Mouse (Mus musculus) kidney, postnatal 10 days (tissue): ENCODE data around the gene 2900026A02Rik.
"Not testable (repeated sequence)": the region's sequence is repeated elsewhere in the genome, so short reads cannot be mapped to it uniquely, and the experiment has no call there.

Experiments
- DNase-seq: peaks from one replicate; pipeline ENCODE4 v3.0.0; 2021; ENCODE audit warnings: mixed read lengths

The 2900026A02Rik gene

GRCm38 (mm10) chr5:113119291-113119690, 101.7 kb downstream of the 2900026A02Rik start:
- DNase-seq: no peak

DNA sequence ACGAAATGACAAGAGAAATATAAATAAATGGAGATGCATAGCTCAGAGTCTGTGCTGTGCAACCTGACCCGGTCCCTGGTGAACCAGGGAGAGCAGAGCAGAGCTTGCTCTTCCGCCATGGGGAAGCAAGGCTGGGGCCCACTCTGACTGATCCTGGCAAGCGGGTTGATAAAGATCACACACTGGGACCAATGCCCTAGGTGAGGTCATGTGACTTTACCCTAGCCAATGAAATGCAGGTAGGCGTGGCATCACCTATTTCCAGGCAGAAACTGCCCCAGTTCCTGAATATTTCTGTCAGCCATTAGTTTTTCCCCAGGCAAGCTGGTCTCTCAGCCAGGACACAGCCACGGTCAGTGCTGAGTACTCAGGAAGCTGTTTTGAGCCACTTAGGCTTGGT, 102.3 kb downstream of the 2900026A02Rik start:
- no peak for DNase-seq

DNA sequence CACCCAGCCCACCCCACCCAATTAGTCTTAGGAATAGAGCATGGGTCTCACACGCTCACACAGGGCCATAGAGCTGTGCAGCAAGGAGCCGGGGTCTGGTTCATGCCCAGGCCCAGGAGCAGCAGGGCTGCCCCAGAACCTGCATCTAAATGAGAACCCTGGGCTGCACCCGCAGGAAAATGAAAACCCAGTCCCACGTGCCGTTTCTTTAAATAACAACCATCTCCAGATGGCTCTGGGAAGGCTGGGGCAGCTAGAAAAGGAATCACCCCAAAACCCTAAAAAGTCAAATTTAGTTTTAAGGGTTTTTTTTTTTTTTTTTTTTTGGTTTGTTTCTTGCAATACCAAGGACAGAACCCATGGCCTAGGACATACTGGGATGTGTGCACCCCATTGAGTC, 103.7 kb downstream of the 2900026A02Rik start:
- DNase-seq: no peak

DNA sequence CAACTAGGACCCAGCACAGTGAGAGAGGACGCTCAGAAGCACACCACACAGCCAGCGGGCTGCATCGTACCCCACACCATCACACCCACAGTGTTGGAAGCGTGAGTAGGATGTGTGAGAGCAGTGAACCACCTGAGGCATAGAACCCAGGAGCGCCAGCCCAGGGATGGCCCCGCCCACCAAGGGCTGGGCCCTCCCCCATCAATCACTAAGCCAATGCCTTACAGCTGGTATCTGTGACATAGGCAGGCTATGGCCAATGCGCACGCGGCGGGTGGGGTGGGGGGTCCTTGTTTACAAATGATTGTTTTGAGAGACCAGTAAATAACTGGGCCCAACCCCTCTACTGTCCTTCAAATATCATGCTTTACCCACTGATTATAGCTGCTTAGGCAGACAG, 105.1 kb downstream of the 2900026A02Rik start:
- DNase-seq: no peak

- no peak for DNase-seq
Measured at GRCm38 (mm10) chr5:113114264-113115225, 106.5 kb downstream of the 2900026A02Rik start.

- no peak for DNase-seq
Measured at GRCm38 (mm10) chr5:113113120-113113519, 107.9 kb downstream of the 2900026A02Rik start.

GRCm38 (mm10) chr5:113111336-113111735, 109.7 kb downstream of the 2900026A02Rik start:
- no peak for DNase-seq

DNA sequence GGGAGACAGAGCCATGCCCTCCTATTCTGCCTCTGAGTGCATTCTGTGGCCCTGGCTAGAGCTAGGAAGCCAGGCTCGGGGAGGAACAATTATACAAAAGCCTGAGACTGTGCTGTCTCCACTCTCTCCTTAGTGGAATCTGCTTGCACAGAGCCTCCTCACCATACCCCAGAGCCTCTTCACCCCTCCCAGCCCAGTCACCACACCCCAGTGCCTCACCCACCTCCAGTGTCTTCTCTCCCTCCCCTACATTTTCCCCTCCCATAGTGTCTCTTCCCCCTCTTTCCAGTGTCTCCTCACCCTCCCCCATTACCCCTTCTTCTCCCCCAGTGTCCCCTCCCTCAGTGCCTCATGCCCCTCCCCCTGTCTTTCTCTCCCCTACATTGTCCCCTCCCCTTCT, 110.1 kb downstream of the 2900026A02Rik start:
- DNase-seq: no peak

DNA sequence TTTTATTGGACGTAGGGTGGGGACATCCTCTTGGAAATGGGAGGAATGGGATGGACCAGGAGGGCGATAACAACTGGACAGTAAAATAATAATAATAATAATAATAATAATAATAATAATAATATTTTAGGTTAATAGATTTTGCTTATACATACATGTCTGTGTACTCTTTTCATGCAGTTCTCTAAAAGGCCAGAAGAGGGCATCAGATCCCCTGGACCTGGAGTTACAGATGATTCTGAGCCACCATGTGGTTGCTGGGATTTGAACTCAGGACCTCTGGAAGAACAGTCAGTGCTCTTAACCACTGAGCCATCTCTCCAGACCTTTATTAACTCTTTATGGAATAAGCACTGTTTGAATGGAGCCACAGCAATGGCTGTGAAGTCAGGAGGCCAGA, 111.4 kb downstream of the 2900026A02Rik start:
- not testable (repeated sequence) for DNase-seq

- DNase-seq: no peak
Measured at GRCm38 (mm10) chr5:113108165-113108764, 112.8 kb downstream of the 2900026A02Rik start.

DNA sequence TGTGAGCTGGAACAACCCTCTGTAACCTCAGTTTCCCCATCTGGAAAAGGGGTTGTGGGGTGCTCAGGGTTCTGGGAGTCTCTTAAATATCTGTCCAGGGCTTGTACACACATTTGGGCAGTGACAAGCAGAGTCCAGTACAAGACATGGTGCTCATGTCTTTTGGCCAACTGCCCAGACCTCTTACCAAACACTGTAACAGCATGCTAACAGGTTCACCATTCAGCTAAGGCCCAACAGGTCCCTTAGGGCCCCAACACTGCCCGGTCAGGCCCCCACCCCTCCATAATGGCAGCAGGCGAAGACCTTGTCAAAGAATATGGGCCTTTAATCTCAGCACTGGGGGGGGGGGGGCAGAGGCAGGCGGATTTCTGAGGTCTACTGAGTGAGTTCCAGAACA, 113.3 kb downstream of the 2900026A02Rik start:
- no peak for DNase-seq

- DNase-seq: no peak
Measured at GRCm38 (mm10) chr5:113106594-113106993, 114.4 kb downstream of the 2900026A02Rik start.

DNA sequence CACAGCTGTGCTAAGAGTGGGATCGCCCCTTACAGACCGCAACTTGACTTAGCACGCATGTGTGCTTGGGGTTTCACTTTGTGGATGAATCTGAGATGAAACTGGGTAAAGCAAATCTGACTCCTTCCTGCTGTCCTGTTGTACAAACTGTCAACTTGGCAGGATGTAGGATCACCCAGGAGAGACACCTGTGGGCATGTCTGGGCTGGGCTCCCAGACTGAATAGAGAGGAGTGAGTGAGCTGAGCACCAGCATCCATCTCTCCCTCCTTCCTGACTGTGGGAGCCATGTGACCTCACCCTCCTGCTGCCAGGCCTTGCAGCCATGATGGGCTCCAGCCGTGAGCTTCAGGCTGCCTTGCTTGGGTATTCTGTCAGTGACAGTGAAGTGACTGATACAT, 115.6 kb downstream of the 2900026A02Rik start:
- no peak for DNase-seq

DNA sequence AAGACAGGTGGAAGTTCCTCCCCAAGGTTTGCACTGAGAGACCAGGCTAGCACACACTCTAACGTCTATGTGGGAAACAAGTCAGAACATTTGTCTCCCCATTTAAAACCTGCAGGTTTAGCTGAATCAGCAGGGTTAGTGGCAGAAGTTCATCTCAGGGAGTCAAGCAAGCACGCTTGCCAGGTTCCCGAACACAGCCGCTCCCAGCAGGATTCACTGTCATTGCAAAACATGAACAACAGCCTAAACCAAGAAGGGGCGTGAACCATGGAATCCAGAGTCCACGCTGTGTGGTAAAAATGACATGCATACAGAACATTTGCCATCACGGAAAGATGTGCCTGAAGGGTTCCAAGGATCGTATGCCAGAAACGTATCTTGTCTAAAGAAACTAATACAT, 116.0 kb downstream of the 2900026A02Rik start:
- DNase-seq: no peak

GRCm38 (mm10) chr5:113102455-113102854, 118.6 kb downstream of the 2900026A02Rik start:
- no peak for DNase-seq

GRCm38 (mm10) chr5:113101457-113101856, 119.6 kb downstream of the 2900026A02Rik start:
- DNase-seq: no peak

- no peak for DNase-seq
Measured at GRCm38 (mm10) chr5:113100422-113100821, 120.6 kb downstream of the 2900026A02Rik start.

DNA sequence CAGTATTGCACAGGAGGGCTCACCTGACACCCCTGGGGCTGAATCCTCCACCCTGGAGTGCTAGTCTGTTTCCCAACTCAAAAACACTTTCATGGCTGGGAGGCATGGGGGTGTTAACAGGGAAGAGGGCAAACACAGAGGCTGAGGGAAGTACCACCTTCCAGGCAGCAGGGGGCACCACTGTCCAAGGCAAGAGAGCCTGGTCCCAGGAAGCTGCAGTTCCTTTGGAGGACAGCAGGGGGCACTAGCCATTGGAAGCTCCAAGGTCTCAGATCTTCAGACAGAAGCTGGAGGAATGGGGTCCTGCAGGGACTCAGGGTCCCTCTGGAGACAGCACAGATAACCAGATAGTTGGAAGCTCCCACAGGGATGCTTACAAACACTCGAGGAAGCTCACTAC, 121.5 kb downstream of the 2900026A02Rik start:
- DNase-seq: peak; percentile 95

- DNase-seq: no peak
Measured at GRCm38 (mm10) chr5:113097551-113097950, 123.5 kb downstream of the 2900026A02Rik start.

GRCm38 (mm10) chr5:113095456-113095855, 125.6 kb downstream of the 2900026A02Rik start:
- DNase-seq: no peak

DNA sequence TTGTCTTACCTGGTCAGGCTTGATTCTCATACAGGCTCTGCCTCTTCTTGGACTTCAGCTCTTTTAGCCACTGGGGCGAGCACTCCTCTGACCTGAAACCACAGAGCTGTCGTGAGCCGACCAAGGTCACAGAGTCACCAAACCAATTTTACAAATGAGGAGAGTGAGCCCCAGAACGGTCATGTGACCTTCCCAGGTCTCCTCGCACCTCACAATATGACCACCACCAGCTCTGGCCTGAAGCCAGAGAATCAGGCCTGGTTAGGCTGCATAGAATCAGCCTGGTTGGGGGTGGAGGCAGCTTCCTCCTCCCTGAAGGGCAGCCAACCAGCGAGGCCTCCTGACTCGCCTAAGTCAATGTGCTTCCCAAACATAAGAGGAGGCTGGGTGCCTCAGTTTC, 128.6 kb downstream of the 2900026A02Rik start:
- peak; percentile 45 for DNase-seq

DNA sequence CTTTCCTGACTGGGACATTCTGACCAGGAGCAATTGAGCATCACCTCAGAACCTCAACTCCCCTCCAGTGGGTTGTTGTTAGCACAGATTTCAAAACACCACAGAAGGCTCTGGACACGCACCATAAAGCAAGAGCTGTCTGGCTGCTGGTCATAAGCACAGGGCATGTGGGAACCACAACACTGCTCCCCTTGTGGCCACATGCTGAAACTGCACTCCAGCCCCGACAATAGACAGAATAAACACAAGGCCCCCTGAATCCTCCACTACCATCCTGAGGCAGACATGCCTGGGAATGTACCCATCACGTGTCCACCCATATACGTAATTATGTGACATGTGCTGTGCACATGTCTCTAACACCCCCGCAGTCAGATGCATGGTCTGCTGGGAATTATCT, 129.9 kb downstream of the 2900026A02Rik start:
- DNase-seq: peak; percentile 83

GRCm38 (mm10) chr5:113090750-113091149, 130.3 kb downstream of the 2900026A02Rik start:
- DNase-seq: no peak

DNA sequence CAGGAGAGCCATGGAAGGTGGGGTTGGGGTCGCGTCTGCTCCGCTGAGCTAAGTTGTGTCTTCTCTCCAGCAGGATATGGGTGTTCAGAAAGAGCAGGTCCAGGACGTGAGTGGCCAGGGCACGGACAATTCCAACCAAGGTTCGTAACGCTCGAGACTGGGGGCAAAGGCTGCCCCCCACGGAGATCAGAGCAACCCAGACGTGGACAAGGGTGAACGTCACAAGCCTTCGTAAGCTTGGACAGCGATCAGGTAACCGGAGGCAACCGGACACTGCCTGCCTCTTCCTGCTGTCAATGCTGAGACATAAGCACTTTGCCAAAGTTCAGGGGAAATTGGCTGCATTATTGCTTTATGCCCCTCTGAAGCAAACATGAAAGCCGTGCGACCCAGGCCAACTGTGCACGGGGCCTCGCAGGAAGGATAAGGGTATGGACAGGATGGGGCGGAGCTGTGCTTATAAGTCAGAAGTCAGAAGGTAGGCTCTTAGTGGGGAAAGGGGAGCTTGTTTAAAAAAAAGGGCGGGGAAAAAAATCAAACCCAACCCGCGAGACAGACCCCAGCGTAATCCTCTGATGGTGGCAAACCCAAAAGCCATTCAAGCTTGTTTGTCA, 130.9 kb downstream of the 2900026A02Rik start:
- no peak for DNase-seq
